Mouse (Mus musculus): ENCODE data around the gene Tut7. TPM values are rescaled to one million over a fixed set of nuclear protein-coding genes. Genes with fewer than 3 reads are reported as not detected.

Gene Tut7
- polyA plus RNA-seq, 1 experiment from 2014 or later = 45.1 TPM

DNA sequence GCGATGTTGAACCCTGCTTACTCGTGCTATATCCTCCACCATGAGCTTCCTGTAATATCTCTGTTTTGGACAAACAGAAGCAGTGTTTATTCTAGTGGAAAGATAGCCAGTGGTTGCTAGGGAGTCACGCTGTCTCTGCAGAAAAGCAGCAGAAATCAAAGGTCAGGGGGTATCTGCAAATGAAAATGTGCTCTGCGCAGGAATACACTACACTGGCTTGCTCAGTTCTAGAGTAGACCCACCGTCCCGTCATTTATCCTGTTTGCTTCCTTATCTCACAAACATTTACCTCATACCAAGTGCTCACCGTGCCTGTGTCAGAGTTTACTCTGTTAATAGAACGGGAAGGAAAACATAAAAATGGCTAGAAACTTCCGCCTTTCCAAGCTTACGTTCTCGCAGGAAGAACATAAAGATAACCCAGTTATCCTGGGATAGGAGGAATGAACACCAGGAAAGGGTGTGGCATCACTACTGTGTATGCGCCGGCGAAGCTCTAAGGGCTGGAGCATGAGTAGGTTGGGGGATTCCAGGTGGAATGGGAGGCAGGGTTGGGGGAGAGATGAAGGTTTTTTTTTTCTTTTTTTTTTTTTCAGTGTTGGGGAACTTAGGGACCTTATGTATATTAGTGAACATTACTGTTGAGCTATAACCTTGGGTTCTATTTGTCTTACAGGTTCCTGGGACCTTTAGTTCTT lies 13.3 kb upstream of the Tut7 start:
- H3K9me3 ChIP-seq (ENCODE audit: control insufficient read depth, low read length) = no peaks in the 10 kb centered on the region
- no peaks in the 10 kb centered on the region for H3K4me1 ChIP-seq (ENCODE audit: control insufficient read depth, insufficient read depth, low read length)
- no peaks in the 10 kb centered on the region for H3K27me3 ChIP-seq (ENCODE audit: control insufficient read depth, insufficient read depth, low read length)
- H3K9ac ChIP-seq (replicated peaks; ENCODE audit: low read depth, low read length) = no peak overlapping the region
- H3K36me3 ChIP-seq (ENCODE audit: control insufficient read depth, insufficient read depth, low read length) = no peaks in the 10 kb centered on the region
- H3K4me3 ChIP-seq (ENCODE audit: low read depth, low read length) = no peak overlapping the region
- H3K4me2 ChIP-seq (ENCODE audit: low read depth, low read length) = no peak overlapping the region
- no peak for ATAC-seq (ENCODE audit: low read depth)
- no peak overlapping the region for H3K27ac ChIP-seq (ENCODE audit: low read depth, low read length)
- 86% methylated on average over 14 of the region's 14 CpGs for WGBS

DNA sequence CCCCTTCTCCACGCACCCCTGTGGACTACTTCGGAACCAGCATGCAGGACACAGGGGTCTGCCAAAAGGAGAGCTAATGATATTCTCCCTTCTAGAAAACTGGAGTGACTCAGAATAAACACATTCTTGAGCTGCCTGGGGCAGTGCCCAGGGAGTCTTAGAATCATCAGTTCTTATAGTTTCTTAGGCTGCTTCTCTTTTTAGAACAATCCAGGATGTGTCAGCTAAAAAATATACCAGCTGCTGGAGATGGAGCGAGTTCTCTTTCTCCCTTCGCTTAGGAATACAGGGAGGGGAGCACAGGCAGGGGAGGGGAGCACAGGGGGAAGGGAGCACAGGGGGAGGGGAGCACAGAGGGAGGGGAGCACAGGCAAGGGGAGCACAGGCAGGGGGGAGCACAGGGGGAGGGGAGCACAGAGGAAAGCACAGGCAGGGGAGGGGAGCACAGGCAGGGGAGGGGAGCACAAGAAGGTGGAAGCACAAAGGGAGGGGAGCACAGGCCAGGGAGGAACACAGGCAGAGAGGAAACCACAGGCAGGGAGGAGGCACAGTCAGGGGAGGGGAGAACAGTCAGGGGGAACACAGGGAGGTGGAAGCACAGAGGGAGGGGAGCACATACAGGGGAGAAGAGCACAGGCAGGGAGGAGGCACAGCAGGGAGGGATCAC lies 12.0 kb upstream of the Tut7 start:
- H3K9me3 ChIP-seq (ENCODE audit: control insufficient read depth, low read length) = no peaks in the 10 kb centered on the region
- no peaks in the 10 kb centered on the region for H3K27me3 ChIP-seq (ENCODE audit: control insufficient read depth, insufficient read depth, low read length)
- H3K4me1 ChIP-seq (ENCODE audit: control insufficient read depth, insufficient read depth, low read length) = no peaks in the 10 kb centered on the region
- no peaks in the 10 kb centered on the region for H3K36me3 ChIP-seq (ENCODE audit: control insufficient read depth, insufficient read depth, low read length)
- 51% methylated on average over 4 of the region's 4 CpGs for WGBS
- H3K27ac ChIP-seq (ENCODE audit: low read depth, low read length) = no peak overlapping the region
- no peak overlapping the region for H3K4me2 ChIP-seq (ENCODE audit: low read depth, low read length)
- no peak overlapping the region for H3K9ac ChIP-seq (replicated peaks; ENCODE audit: low read depth, low read length)
- no peak overlapping the region for H3K4me3 ChIP-seq (ENCODE audit: low read depth, low read length)
- ATAC-seq (ENCODE audit: low read depth) = 0 out of 2 replicates have a peak, but pooled peaks have one; percentile 16

DNA sequence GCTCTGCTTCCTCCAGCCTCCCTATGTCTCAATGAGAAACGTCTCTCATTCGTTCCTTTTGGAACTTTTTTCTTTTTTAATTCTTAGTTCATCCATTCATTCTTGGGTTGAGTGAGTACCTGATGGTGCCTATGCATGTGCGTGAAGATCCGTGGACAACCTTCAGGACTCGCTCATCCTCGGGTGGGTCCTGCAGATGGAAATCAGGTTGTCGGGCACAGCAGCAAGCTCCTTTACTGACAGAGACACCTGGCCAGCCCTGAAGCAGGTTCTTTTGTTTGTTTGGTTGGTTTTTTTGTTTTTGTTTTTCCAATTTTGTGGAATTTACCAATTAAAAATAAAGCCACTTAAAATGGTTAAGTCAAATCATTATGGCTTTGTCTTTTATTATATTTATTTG lies 9.9 kb upstream of the Tut7 start:
- H3K4me3 ChIP-seq (ENCODE audit: low read depth, low read length) = no peak overlapping the region
- H3K4me2 ChIP-seq (ENCODE audit: low read depth, low read length) = no peak overlapping the region
- no peaks in the 10 kb centered on the region for H3K36me3 ChIP-seq (ENCODE audit: control insufficient read depth, insufficient read depth, low read length)
- no peak for ATAC-seq (ENCODE audit: low read depth)
- no peaks in the 10 kb centered on the region for H3K9me3 ChIP-seq (ENCODE audit: control insufficient read depth, low read length)
- no peak overlapping the region for H3K27ac ChIP-seq (ENCODE audit: low read depth, low read length)
- no peak overlapping the region for H3K9ac ChIP-seq (replicated peaks; ENCODE audit: low read depth, low read length)
- WGBS = 86% methylated on average over 7 of the region's 7 CpGs
- H3K4me1 ChIP-seq (ENCODE audit: control insufficient read depth, insufficient read depth, low read length) = no peaks in the 10 kb centered on the region
- H3K27me3 ChIP-seq (ENCODE audit: control insufficient read depth, insufficient read depth, low read length) = no peaks in the 10 kb centered on the region

- ATAC-seq (ENCODE audit: low read depth) = no peak
- H3K9ac ChIP-seq (replicated peaks; ENCODE audit: low read depth, low read length) = no peak overlapping the region
- H3K9me3 ChIP-seq (ENCODE audit: control insufficient read depth, low read length) = no peaks in the 10 kb centered on the region
- WGBS = 77% methylated on average over 7 of the region's 7 CpGs
- no peaks in the 10 kb centered on the region for H3K36me3 ChIP-seq (ENCODE audit: control insufficient read depth, insufficient read depth, low read length)
- H3K4me2 ChIP-seq (ENCODE audit: low read depth, low read length) = no peak overlapping the region
- H3K4me3 ChIP-seq (ENCODE audit: low read depth, low read length) = no peak overlapping the region
- no peaks in the 10 kb centered on the region for H3K27me3 ChIP-seq (ENCODE audit: control insufficient read depth, insufficient read depth, low read length)
- no peaks in the 10 kb centered on the region for H3K4me1 ChIP-seq (ENCODE audit: control insufficient read depth, insufficient read depth, low read length)
- H3K27ac ChIP-seq (ENCODE audit: low read depth, low read length) = no peak overlapping the region
Measured at GRCm38 (mm10) chr13:59832454-59832853, 9.5 kb upstream of the Tut7 start.

DNA sequence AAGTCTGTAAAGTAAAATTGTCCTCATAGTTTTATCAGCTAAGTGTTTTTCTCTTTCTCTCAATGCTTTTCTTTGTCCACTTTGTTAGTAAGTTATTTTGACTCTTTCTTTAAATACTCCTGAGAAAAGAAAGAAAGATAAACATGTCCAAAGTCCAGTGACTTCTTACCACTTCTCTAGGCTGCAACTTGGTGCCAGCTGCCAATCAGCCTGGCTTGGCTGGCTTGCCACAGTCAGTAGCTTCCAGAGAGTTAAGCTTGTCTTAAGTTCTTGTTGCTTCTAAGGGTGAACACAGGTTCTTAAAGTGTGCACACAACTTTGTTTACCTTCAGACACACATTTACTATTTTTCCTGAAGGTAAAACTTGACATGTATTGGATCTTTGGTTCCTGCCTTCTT lies 3.0 kb upstream of the Tut7 start:
- no peak for ATAC-seq (ENCODE audit: low read depth)
- Histone ChIP-seq H3K4me3 (ENCODE audit: low read depth, low read length) (no peak overlapping the region), H3K27me3 (ENCODE audit: control insufficient read depth, insufficient read depth, low read length) (no peaks in the 10 kb centered on the region), H3K9me3 (ENCODE audit: control insufficient read depth, low read length) (no peaks in the 10 kb centered on the region), H3K4me1 (ENCODE audit: control insufficient read depth, insufficient read depth, low read length) (peaks cover 11% of the 10 kb centered on the region), H3K9ac (replicated peaks; ENCODE audit: low read depth, low read length) (no peak overlapping the region), H3K4me2 (ENCODE audit: low read depth, low read length) (no peak overlapping the region), H3K27ac (ENCODE audit: low read depth, low read length) (no peak overlapping the region), H3K36me3 (ENCODE audit: control insufficient read depth, insufficient read depth, low read length) (no peaks in the 10 kb centered on the region)

- ATAC-seq (ENCODE audit: low read depth) = no peak
- 84% methylated on average over 3 of the region's 3 CpGs for WGBS
- H3K4me1 ChIP-seq (ENCODE audit: control insufficient read depth, insufficient read depth, low read length) = peaks cover 32% of the 10 kb centered on the region
- no peaks in the 10 kb centered on the region for H3K27me3 ChIP-seq (ENCODE audit: control insufficient read depth, insufficient read depth, low read length)
- peaks cover 3% of the 10 kb centered on the region; the same call in 1 of the 2 replicates for H3K36me3 ChIP-seq (ENCODE audit: control insufficient read depth, insufficient read depth, low read length)
- H3K9me3 ChIP-seq (ENCODE audit: control insufficient read depth, low read length) = no peaks in the 10 kb centered on the region
- 0 out of 2 replicates have a peak overlapping the region, but pooled peaks have one; percentile 23 for H3K4me2 ChIP-seq (ENCODE audit: low read depth, low read length)
- no peak overlapping the region for H3K4me3 ChIP-seq (ENCODE audit: low read depth, low read length)
- no peak overlapping the region for H3K27ac ChIP-seq (ENCODE audit: low read depth, low read length)
- no peak overlapping the region for H3K9ac ChIP-seq (replicated peaks; ENCODE audit: low read depth, low read length)
Measured at GRCm38 (mm10) chr13:59820836-59821235, 2.1 kb downstream of the Tut7 start.

DNA sequence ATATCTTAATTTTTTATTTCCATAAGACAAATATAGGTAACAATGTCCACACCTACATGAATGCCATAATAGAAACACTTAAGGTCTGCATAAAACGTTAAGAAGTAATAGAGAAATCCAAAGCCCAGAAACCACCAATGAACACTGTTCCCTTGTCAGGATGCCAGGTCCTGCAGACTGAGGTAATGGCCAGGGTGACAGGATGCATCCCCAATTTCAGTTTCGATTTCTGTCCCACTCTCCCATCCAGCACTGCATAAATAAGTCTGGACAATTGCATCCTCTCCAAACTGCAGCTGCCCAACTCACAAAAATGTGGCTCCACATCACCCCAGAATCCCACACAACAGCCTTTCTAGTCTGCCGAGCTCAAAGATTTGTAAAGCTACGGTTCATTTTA lies 2.8 kb downstream of the Tut7 start:
- H3K4me3 ChIP-seq (ENCODE audit: low read depth, low read length) = no peak overlapping the region
- H3K36me3 ChIP-seq (ENCODE audit: control insufficient read depth, insufficient read depth, low read length) = peaks cover 10% of the 10 kb centered on the region
- no peak overlapping the region for H3K27ac ChIP-seq (ENCODE audit: low read depth, low read length)
- no peaks in the 10 kb centered on the region for H3K9me3 ChIP-seq (ENCODE audit: control insufficient read depth, low read length)
- H3K9ac ChIP-seq (replicated peaks; ENCODE audit: low read depth, low read length) = no peak overlapping the region
- no peaks in the 10 kb centered on the region for H3K27me3 ChIP-seq (ENCODE audit: control insufficient read depth, insufficient read depth, low read length)
- WGBS = 68% methylated on average over 4 of the region's 4 CpGs
- ATAC-seq (ENCODE audit: low read depth) = no peak
- H3K4me2 ChIP-seq (ENCODE audit: low read depth, low read length) = peak overlapping the region; percentile 12; the same call in 1 of the 2 replicates
- peaks cover 32% of the 10 kb centered on the region for H3K4me1 ChIP-seq (ENCODE audit: control insufficient read depth, insufficient read depth, low read length)

- no peak overlapping the region for H3K4me3 ChIP-seq (ENCODE audit: low read depth, low read length)
- H3K27me3 ChIP-seq (ENCODE audit: control insufficient read depth, insufficient read depth, low read length) = no peaks in the 10 kb centered on the region
- no peaks in the 10 kb centered on the region for H3K9me3 ChIP-seq (ENCODE audit: control insufficient read depth, low read length)
- H3K9ac ChIP-seq (replicated peaks; ENCODE audit: low read depth, low read length) = no peak overlapping the region
- H3K4me2 ChIP-seq (ENCODE audit: low read depth, low read length) = no peak overlapping the region
- no peak for ATAC-seq (ENCODE audit: low read depth)
- H3K36me3 ChIP-seq (ENCODE audit: control insufficient read depth, insufficient read depth, low read length) = peaks cover 26% of the 10 kb centered on the region
- 91% methylated on average over 4 of the region's 4 CpGs for WGBS
- H3K27ac ChIP-seq (ENCODE audit: low read depth, low read length) = no peak overlapping the region
- H3K4me1 ChIP-seq (ENCODE audit: control insufficient read depth, insufficient read depth, low read length) = peaks cover 32% of the 10 kb centered on the region
Measured at GRCm38 (mm10) chr13:59817352-59817751, 5.6 kb downstream of the Tut7 start.

- no peak for ATAC-seq (ENCODE audit: low read depth)
- Histone ChIP-seq H3K36me3 (ENCODE audit: control insufficient read depth, insufficient read depth, low read length) (peaks cover 51% of the 10 kb centered on the region), H3K27me3 (ENCODE audit: control insufficient read depth, insufficient read depth, low read length) (no peaks in the 10 kb centered on the region), H3K9me3 (ENCODE audit: control insufficient read depth, low read length) (no peaks in the 10 kb centered on the region), H3K4me2 (ENCODE audit: low read depth, low read length) (no peak overlapping the region), H3K9ac (replicated peaks; ENCODE audit: low read depth, low read length) (no peak overlapping the region), H3K4me1 (ENCODE audit: control insufficient read depth, insufficient read depth, low read length) (peaks cover 6% of the 10 kb centered on the region; the same call in 1 of the 2 replicates), H3K27ac (ENCODE audit: low read depth, low read length) (no peak overlapping the region), H3K4me3 (ENCODE audit: low read depth, low read length) (no peak overlapping the region)
- 88% methylated on average over 6 of the region's 6 CpGs for WGBS
Measured at GRCm38 (mm10) chr13:59814109-59814591, 8.8 kb downstream of the Tut7 start.
